ENCODE assay signal across 7 mouse cellular contexts in genomic region chr16:9280931-9281330, GRCm38 (mm10).
DNase-seq lines count a peak whose midpoint lies in the region; TF ChIP-seq lines count a peak whose summit lies in the region.

No protein-coding gene starts in this region.

- no peak for TF ChIP-seq CTCF in left cerebral cortex, adult 2 months (IDR thresholded peaks at IDR 0.05)

- no peak overlapping the region for H3K4me3 ChIP-seq in left cerebral cortex, adult 2 months

- intact Hi-C loops in left cerebral cortex, adult 2 months (cut with DNase I): no loop called here

- peak; percentile 43 for DNase-seq in ZHBTc4 (ENCODE audit: low read depth, low spot score)
- peak; percentile 45 for DNase-seq in brain, embryonic 18.5 days (ENCODE audit: low read depth, low spot score)
- peak; percentile 45 to 78 for DNase-seq in frontal cortex, postnatal 14 days (ENCODE audit: low spot score in 2 of 2)
- peak; percentile 63 to 64 for DNase-seq in left cerebral cortex, adult 2 months (ENCODE audit: extremely low spot score in 1 of 2, low spot score in 2 of 2)
- peak; percentile 79 for DNase-seq in right cerebral cortex, adult 18-20 months
- DNase-seq in spleen, postnatal 36 days (ENCODE audit: low spot score in 2 of 2): no peak
- no peak for DNase-seq in gastrocnemius, postnatal 10 days

- H3K27ac ChIP-seq in left cerebral cortex, adult 2 months: peak overlapping the region; percentile 71

Comparison
In these comparisons a context has a peak if more than half of its experiments do, and no peak if none do; other contexts are left out.
1. DNase-seq: peak in ZHBTc4 (single experiment), brain, embryonic 18.5 days (single experiment), frontal cortex, postnatal 14 days (2 of 2), left cerebral cortex, adult 2 months (2 of 2) and right cerebral cortex, adult 18-20 months (single experiment); none in spleen, postnatal 36 days (0 of 2) and gastrocnemius, postnatal 10 days (single experiment).